Mouse (Mus musculus): ENCODE data around the gene Pex13.
"Not testable (repeated sequence)": the region's sequence is repeated elsewhere in the genome, so short reads cannot be mapped to it uniquely, and the experiment has no call there.

Pex13 gene

DNA sequence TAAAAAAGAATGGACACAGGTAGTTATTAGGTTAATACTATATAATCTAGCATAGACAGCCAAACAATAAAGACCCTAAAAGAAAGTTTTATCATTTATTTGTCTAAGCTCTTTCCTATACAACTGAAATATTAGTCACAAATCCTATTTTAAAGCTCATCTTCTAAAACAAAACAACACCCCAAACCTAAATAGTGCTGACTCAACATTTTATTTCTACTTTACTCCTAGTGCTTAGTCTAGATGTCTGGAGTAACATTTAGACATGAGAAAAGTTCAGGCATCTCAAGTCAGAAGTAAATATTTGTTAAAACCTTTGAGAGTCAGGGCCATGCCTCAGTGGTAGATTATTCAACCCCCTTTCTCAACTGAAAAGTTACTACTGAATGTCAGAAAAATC, 18.3 kb downstream of the Pex13 start:
- DNase-seq (ENCODE audit: low spot score) = no peak

DNA sequence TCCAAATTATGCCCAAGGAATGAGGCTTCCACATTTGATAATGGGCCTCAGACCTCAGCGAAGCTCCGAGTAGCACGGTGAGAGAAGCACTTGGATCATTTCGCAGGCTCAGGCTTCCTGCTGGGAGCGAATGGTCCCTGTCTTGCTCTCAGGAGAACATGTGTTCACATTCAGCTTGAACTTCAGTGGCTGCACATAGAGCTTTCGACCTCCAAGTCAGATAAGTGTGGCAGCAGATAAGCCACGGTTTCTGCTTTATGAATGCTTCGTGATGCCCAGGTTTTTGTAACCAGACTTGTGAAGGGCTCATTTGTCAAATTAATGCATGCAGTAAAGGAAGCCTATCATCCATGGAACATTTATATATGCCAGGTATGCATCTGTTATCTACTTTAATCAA, 31.2 kb downstream of the Pex13 start:
- DNase-seq (ENCODE audit: low spot score) = no peak

DNA sequence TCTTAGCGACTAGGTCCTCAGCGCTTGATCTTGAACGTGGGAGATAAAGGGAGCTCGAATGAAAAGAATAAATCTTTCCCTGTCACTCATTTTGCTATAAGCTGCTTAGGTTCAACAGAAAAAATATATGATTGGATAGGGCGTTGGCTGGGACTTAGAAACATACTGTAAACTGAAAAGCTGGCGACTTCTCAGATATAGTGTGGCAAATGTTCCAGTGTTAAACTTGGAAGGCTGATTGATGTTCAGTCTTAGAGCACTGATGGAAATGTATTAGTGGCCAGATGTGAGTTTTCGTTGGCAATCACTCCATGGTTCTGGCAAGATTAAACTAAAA, 31.9 kb downstream of the Pex13 start:
- no peak for DNase-seq (ENCODE audit: low spot score)

DNA sequence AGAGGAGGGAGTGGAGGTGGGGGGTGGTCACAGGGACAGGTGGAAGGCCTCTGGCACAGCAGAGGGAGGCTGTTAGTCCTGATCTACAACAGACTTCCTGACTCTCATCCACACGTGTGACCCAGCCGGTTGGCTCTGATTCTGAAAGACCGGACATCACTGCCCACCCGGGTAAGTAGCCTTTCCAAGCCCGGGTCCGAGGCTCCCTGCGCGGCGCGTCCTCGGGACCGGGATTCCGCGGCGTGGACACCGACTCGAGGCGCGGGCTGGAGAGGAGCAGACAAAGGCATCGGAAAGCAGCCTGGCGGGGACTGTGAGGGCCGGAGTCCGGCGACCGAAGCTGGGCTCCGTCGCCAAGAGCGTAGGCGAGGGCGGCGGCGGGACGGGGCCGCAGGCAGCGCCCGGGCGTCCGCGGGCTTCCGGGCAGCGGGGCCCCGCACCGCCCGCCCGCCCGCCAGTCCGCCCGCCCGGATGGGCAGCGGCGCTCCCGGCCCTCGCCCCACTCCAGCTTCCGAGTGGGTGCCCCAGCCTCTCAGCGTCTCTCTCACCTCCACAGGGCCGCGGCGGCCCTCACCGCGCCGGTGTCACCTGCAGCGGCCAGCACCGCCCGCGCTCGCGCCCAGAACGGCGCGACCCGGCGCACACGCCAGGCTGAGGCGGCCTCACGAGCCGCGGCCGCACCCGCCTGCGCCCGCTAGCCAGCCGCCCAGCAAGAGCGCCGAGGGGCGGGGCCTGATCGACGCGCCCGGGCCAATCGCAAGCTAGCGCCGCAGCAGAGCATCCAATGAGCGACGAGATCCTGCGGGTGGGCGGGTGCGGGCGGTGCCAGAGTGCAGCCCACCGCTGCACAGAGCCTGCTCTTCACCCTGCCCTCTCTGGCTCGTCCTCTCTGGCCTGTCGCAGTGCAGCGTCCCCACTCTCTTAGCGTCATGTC, 32.5 kb downstream of the Pex13 start, which contains the start of gene 0610010F05Rik:
Gene 0610010F05Rik (minus strand): TSS at position 695 of the 934 bp plus-strand sequence.
- DNase-seq (ENCODE audit: low spot score) = peak; percentile 96

DNA sequence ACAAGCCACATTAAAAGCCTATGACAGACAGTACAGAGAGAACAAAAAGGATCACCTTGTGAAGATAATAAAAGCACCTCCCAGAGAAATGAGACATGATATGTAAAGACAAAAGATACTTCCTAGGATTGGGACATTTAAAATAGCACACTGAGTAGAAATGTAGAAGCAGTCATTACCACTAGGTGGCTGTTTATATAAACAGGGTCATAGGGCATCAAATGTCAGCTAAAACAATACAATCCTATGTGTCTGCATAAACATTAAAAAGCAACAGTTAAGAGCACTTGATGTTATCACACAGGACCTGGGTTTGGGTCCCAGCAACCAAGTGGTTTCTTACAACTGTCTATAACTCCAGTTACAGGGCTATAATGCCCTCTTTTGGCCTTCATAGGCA, 35.1 kb downstream of the Pex13 start:
- no peak for DNase-seq (ENCODE audit: low spot score)

DNA sequence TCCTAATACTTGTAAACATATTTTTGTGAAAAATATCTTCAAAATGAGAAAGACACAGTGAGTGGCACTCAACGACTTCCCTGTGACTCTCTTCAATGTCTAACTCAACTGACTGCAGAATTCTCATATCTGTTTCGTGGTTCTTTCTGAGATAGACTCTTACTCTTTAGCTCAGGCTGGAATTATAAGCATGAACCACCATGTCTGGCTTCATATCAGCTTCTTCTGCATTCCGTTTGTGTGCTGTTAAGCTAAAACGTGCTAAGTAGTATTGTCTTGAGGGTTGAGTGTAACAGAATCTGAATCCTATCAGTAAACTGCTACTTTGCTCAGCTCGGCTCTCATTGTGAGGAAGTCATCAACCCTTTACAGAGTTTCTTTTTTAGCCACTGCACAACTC, 46.8 kb downstream of the Pex13 start:
- DNase-seq (ENCODE audit: low spot score) = no peak

DNA sequence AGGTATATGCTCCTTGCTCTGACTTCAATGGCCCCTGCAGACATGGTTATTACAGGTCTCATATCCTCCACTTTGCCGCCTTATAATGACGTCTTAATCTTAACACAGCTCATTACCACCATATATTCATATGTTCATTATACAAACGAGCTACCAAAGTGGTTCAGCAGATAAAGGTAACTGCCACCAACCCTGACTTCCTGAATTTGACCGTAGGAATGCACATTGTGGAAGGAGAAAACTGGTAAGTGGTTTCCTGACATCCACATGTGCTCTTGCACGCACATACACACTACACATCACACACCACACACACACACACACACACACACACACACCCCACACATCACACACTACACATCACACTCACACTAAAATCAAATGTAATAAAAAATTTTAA, 51.2 kb downstream of the Pex13 start:
- DNase-seq (ENCODE audit: low spot score) = no peak

DNA sequence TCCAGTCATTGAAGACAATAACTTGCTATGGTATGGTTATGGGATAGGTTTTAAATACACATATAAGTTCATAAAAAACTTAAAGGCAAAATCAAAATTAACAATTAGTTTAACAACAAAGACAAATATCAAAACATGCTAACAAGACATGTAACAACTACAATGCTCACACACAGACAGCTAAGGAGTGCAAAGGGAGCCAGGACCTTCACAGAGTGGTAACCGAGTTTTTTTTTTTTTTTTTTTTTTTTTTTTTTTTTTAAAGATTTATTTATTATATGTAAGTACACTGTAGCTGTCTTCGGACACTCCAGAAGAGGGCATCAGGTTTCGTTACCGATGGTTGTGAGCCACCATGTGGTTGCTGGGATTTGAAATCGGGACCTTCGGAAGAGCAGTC, 58.5 kb downstream of the Pex13 start:
- not testable (repeated sequence) for DNase-seq (ENCODE audit: low spot score)
